Mouse (Mus musculus): ENCODE measurements around the gene Trmo.

- no peak for TF ChIP-seq POLR2A (IDR thresholded peaks at IDR 0.05; ENCODE audit: low read depth, low read length)
- no peak for TF ChIP-seq CTCF (IDR thresholded peaks at IDR 0.05; ENCODE audit: extremely low read depth, insufficient read length, insufficient replicate concordance, low read depth, low read length)
Observed at GRCm38 (mm10) chr4:46422625-46423024, 33.4 kb upstream of the Trmo start.
